Mouse (Mus musculus): ENCODE data around the gene Il21r. TPM values are rescaled to one million over a fixed set of nuclear protein-coding genes. Genes with fewer than 3 reads are reported as not detected.

Gene Il21r
- polyA plus RNA-seq, 1 experiment from 2014 or later = 0.34 TPM

- Histone ChIP-seq H3K4me2 (replicated peaks; ENCODE audit: low read depth, low read length) (no peak overlapping the region), H3K27me3 (ENCODE audit: insufficient read depth, low read length) (no peaks in the 10 kb centered on the region), H3K4me3 (ENCODE audit: low read length) (no peak overlapping the region), H3K4me1 (ENCODE audit: insufficient read depth, low read length) (peaks cover 29% of the 10 kb centered on the region), H3K27ac (ENCODE audit: low read length) (no peak overlapping the region), H3K36me3 (ENCODE audit: insufficient read depth, low read length) (0 out of 2 replicates have a peak, but pooled peaks cover 2% of the 10 kb centered on the region), H3K9ac (replicated peaks; ENCODE audit: low read length) (no peak overlapping the region), H3K9me3 (ENCODE audit: low read length) (no peaks in the 10 kb centered on the region)
- 76% methylated on average over 7 of the region's 7 CpGs for whole genome bisulfite sequencing
- ATAC-seq (ENCODE audit: low FRiP score, low TSS enrichment) = no peak
Observed at GRCm38 (mm10) chr7:125560146-125560785, 43.0 kb upstream of the Il21r start.

GRCm38 (mm10) chr7:125561085-125561690 lies 42.0 kb upstream of the Il21r start:
- H3K27ac ChIP-seq (ENCODE audit: low read length) = no peak overlapping the region
- no peak overlapping the region for H3K9ac ChIP-seq (replicated peaks; ENCODE audit: low read length)
- H3K4me1 ChIP-seq (ENCODE audit: insufficient read depth, low read length) = peaks cover 32% of the 10 kb centered on the region
- H3K36me3 ChIP-seq (ENCODE audit: insufficient read depth, low read length) = 0 out of 2 replicates have a peak, but pooled peaks cover 2% of the 10 kb centered on the region
- 48% methylated on average over 9 of the region's 9 CpGs for WGBS
- no peak overlapping the region for H3K4me2 ChIP-seq (replicated peaks; ENCODE audit: low read depth, low read length)
- no peaks in the 10 kb centered on the region for H3K27me3 ChIP-seq (ENCODE audit: insufficient read depth, low read length)
- H3K4me3 ChIP-seq (ENCODE audit: low read length) = no peak overlapping the region
- no peaks in the 10 kb centered on the region for H3K9me3 ChIP-seq (ENCODE audit: low read length)
- ATAC-seq (ENCODE audit: low FRiP score, low TSS enrichment) = no peak

- Histone ChIP-seq H3K27ac (ENCODE audit: low read length) (no peak overlapping the region), H3K9me3 (ENCODE audit: low read length) (no peaks in the 10 kb centered on the region), H3K4me2 (replicated peaks; ENCODE audit: low read depth, low read length) (no peak overlapping the region), H3K4me3 (ENCODE audit: low read length) (no peak overlapping the region), H3K4me1 (ENCODE audit: insufficient read depth, low read length) (peaks cover 27% of the 10 kb centered on the region; the same call in 1 of the 2 replicates), H3K9ac (replicated peaks; ENCODE audit: low read length) (no peak overlapping the region), H3K27me3 (ENCODE audit: insufficient read depth, low read length) (no peaks in the 10 kb centered on the region), H3K36me3 (ENCODE audit: insufficient read depth, low read length) (0 out of 2 replicates have a peak, but pooled peaks cover 2% of the 10 kb centered on the region)
- WGBS = 70% methylated on average over 4 of the region's 4 CpGs
- no peak for ATAC-seq (ENCODE audit: low FRiP score, low TSS enrichment)
Observed at GRCm38 (mm10) chr7:125562413-125562812, 40.8 kb upstream of the Il21r start.

- 83% methylated on average over 3 of the region's 3 CpGs for WGBS
- Histone ChIP-seq H3K27me3 (ENCODE audit: insufficient read depth, low read length) (no peaks in the 10 kb centered on the region), H3K4me3 (ENCODE audit: low read length) (no peak overlapping the region), H3K9me3 (ENCODE audit: low read length) (no peaks in the 10 kb centered on the region), H3K9ac (replicated peaks; ENCODE audit: low read length) (no peak overlapping the region), H3K36me3 (ENCODE audit: insufficient read depth, low read length) (0 out of 2 replicates have a peak, but pooled peaks cover 6% of the 10 kb centered on the region), H3K4me1 (ENCODE audit: insufficient read depth, low read length) (peaks cover 27% of the 10 kb centered on the region; the same call in 1 of the 2 replicates), H3K27ac (ENCODE audit: low read length) (no peak overlapping the region), H3K4me2 (replicated peaks; ENCODE audit: low read depth, low read length) (no peak overlapping the region)
- no peak for ATAC-seq (ENCODE audit: low FRiP score, low TSS enrichment)
Observed at GRCm38 (mm10) chr7:125563093-125563492, 40.1 kb upstream of the Il21r start.

GRCm38 (mm10) chr7:125564316-125565024 lies 38.8 kb upstream of the Il21r start:
- 83% methylated on average over 11 of the region's 11 CpGs for WGBS
- no peak overlapping the region for H3K4me3 ChIP-seq (ENCODE audit: low read length)
- peaks cover 11% of the 10 kb centered on the region; the same call in 1 of the 2 replicates for H3K36me3 ChIP-seq (ENCODE audit: insufficient read depth, low read length)
- H3K4me2 ChIP-seq (replicated peaks; ENCODE audit: low read depth, low read length) = no peak overlapping the region
- H3K9me3 ChIP-seq (ENCODE audit: low read length) = no peaks in the 10 kb centered on the region
- peaks cover 20% of the 10 kb centered on the region; the same call in 1 of the 2 replicates for H3K4me1 ChIP-seq (ENCODE audit: insufficient read depth, low read length)
- H3K27me3 ChIP-seq (ENCODE audit: insufficient read depth, low read length) = no peaks in the 10 kb centered on the region
- no peak overlapping the region for H3K9ac ChIP-seq (replicated peaks; ENCODE audit: low read length)
- H3K27ac ChIP-seq (ENCODE audit: low read length) = no peak overlapping the region
- no peak for ATAC-seq (ENCODE audit: low FRiP score, low TSS enrichment)

GRCm38 (mm10) chr7:125565516-125566285 lies 37.5 kb upstream of the Il21r start:
- no peaks in the 10 kb centered on the region for H3K27me3 ChIP-seq (ENCODE audit: insufficient read depth, low read length)
- peaks cover 13% of the 10 kb centered on the region; the same call in 1 of the 2 replicates for H3K4me1 ChIP-seq (ENCODE audit: insufficient read depth, low read length)
- no peak overlapping the region for H3K27ac ChIP-seq (ENCODE audit: low read length)
- no peaks in the 10 kb centered on the region for H3K9me3 ChIP-seq (ENCODE audit: low read length)
- no peak overlapping the region for H3K4me2 ChIP-seq (replicated peaks; ENCODE audit: low read depth, low read length)
- no peak for ATAC-seq (ENCODE audit: low FRiP score, low TSS enrichment)
- no peak overlapping the region for H3K9ac ChIP-seq (replicated peaks; ENCODE audit: low read length)
- peaks cover 23% of the 10 kb centered on the region; the same call in 1 of the 2 replicates for H3K36me3 ChIP-seq (ENCODE audit: insufficient read depth, low read length)
- WGBS = 58% methylated on average over 12 of the region's 12 CpGs
- H3K4me3 ChIP-seq (ENCODE audit: low read length) = no peak overlapping the region

- ATAC-seq (ENCODE audit: low FRiP score, low TSS enrichment) = 0 out of 2 replicates have a peak, but pooled peaks have one; percentile 11
- no peak overlapping the region for H3K4me2 ChIP-seq (replicated peaks; ENCODE audit: low read depth, low read length)
- peaks cover 23% of the 10 kb centered on the region; the same call in 1 of the 2 replicates for H3K36me3 ChIP-seq (ENCODE audit: insufficient read depth, low read length)
- no peak overlapping the region for H3K4me3 ChIP-seq (ENCODE audit: low read length)
- no peaks in the 10 kb centered on the region for H3K9me3 ChIP-seq (ENCODE audit: low read length)
- H3K9ac ChIP-seq (replicated peaks; ENCODE audit: low read length) = no peak overlapping the region
- no peak overlapping the region for H3K27ac ChIP-seq (ENCODE audit: low read length)
- peaks cover 6% of the 10 kb centered on the region; the same call in 1 of the 2 replicates for H3K4me1 ChIP-seq (ENCODE audit: insufficient read depth, low read length)
- no peaks in the 10 kb centered on the region for H3K27me3 ChIP-seq (ENCODE audit: insufficient read depth, low read length)
- 66% methylated on average over 2 of the region's 2 CpGs for WGBS
Observed at GRCm38 (mm10) chr7:125566420-125566819, 36.8 kb upstream of the Il21r start.

- no peaks in the 10 kb centered on the region for H3K9me3 ChIP-seq (ENCODE audit: low read length)
- WGBS = 78% methylated on average over 8 of the region's 8 CpGs
- H3K4me1 ChIP-seq (ENCODE audit: insufficient read depth, low read length) = 0 out of 2 replicates have a peak, but pooled peaks cover 3% of the 10 kb centered on the region
- no peak overlapping the region for H3K9ac ChIP-seq (replicated peaks; ENCODE audit: low read length)
- no peak overlapping the region for H3K4me3 ChIP-seq (ENCODE audit: low read length)
- peaks cover 26% of the 10 kb centered on the region; the same call in 1 of the 2 replicates for H3K36me3 ChIP-seq (ENCODE audit: insufficient read depth, low read length)
- no peak overlapping the region for H3K27ac ChIP-seq (ENCODE audit: low read length)
- ATAC-seq (ENCODE audit: low FRiP score, low TSS enrichment) = no peak
- H3K27me3 ChIP-seq (ENCODE audit: insufficient read depth, low read length) = no peaks in the 10 kb centered on the region
- H3K4me2 ChIP-seq (replicated peaks; ENCODE audit: low read depth, low read length) = no peak overlapping the region
Observed at GRCm38 (mm10) chr7:125568888-125569287, 34.3 kb upstream of the Il21r start.

GRCm38 (mm10) chr7:125571891-125572290 lies 31.3 kb upstream of the Il21r start:
- 76% methylated on average over 19 of the region's 19 CpGs for WGBS
- Histone ChIP-seq H3K27me3 (ENCODE audit: insufficient read depth, low read length) (no peaks in the 10 kb centered on the region), H3K4me2 (replicated peaks; ENCODE audit: low read depth, low read length) (no peak overlapping the region), H3K36me3 (ENCODE audit: insufficient read depth, low read length) (peaks cover 24% of the 10 kb centered on the region; the same call in 1 of the 2 replicates), H3K9ac (replicated peaks; ENCODE audit: low read length) (no peak overlapping the region), H3K4me1 (ENCODE audit: insufficient read depth, low read length) (0 out of 2 replicates have a peak, but pooled peaks cover 8% of the 10 kb centered on the region), H3K9me3 (ENCODE audit: low read length) (no peaks in the 10 kb centered on the region), H3K4me3 (ENCODE audit: low read length) (no peak overlapping the region), H3K27ac (ENCODE audit: low read length) (no peak overlapping the region)
- ATAC-seq (ENCODE audit: low FRiP score, low TSS enrichment) = no peak
